Mouse (Mus musculus) lung, postnatal 0 days (tissue): ENCODE results near the gene Gm10273.
A peak's percentile ranks its signal among the peaks of the same experiment; 100 is the strongest.

Source experiments
- CTCF ChIP-seq: IDR thresholded peaks from 2 replicates; pipeline ENCODE4 v1.5.1; 2016; ENCODE audit warnings: antibody characterized with exemption, mild to moderate bottlenecking
- EP300 ChIP-seq: IDR thresholded peaks from 2 replicates; pipeline ENCODE4 v1.6.1; 2016; ENCODE audit warnings: antibody characterized with exemption, mild to moderate bottlenecking, control low read depth

GRCm38 (mm10) chr10:59365804-59366589, 29.4 kb upstream of the Gm10273 start:
- TF ChIP-seq CTCF (no peak), EP300 (peak; percentile 84)
